Mouse (Mus musculus) cerebellum, adult 2 months (tissue): Measurements from ENCODE around the gene Ranbp1. TPM values are rescaled to one million over a fixed set of nuclear protein-coding genes. Genes with fewer than 3 reads are reported as not detected.

Source experiments
- DNase-seq, 2 experiments: peaks; one replicate each; pipeline ENCODE4 v3.0.0; 2021
- H3K27ac ChIP-seq: fragments of 200-500 bp; 2 replicates; pipeline ENCODE4 v1.5.1; 2012; ENCODE audit warnings: low read length, control low read depth, inconsistent platforms; ENCODE audit not compliant: insufficient read depth
- H3K27me3 ChIP-seq: fragments of 200-500 bp; 2 replicates; pipeline ENCODE4 v1.6.1; 2012; ENCODE audit warnings: inconsistent platforms, mild to moderate bottlenecking, low read length, moderate library complexity; ENCODE audit not compliant: control insufficient read depth, insufficient read depth
- H3K4me1 ChIP-seq: fragments of 200-500 bp; 2 replicates; pipeline ENCODE4 v1.6.1; 2011; ENCODE audit warnings: low read length; ENCODE audit not compliant: control insufficient read depth, insufficient read depth
- H3K4me3 ChIP-seq: fragments of 200-500 bp; replicated peaks from 2 replicates; pipeline ENCODE3; 2011; ENCODE audit warnings: mild to moderate bottlenecking, low read depth, low read length, control low read depth; ENCODE audit not compliant: insufficient read depth
- CTCF ChIP-seq: fragments of 200-500 bp; IDR thresholded peaks from 2 replicates; pipeline ENCODE4 v1.5.1; 2011; ENCODE audit warnings: low read depth, mild to moderate bottlenecking, control low read depth, low read length, moderate library complexity, borderline replicate concordance; ENCODE audit not compliant: insufficient read depth
- POLR2A ChIP-seq: fragments of 200-500 bp; IDR thresholded peaks from 2 replicates; pipeline ENCODE4 v1.6.1; 2011; ENCODE audit warnings: low read length, control low read depth, borderline replicate concordance; ENCODE audit not compliant: insufficient read depth
- WGBS: fragments of 180-500 bp; shearing (Covaris S2); methylation state at CpG from one replicate; pipeline ENCODE4 v1.1.7; 2018; 5-methylcytosine and 5-hydroxymethylcytosine counted together
- polyA plus RNA-seq: library from polyadenylated mRNA; depleted of rRNA; stranded (reverse); fragments of >200 nt; gene quantifications from 2 replicates; pipeline ENCODE4 v1.2.3, GENCODE M21; 2012

The Ranbp1 gene
- polyA plus RNA-seq, 1 experiment, result 104 TPM

GRCm38 (mm10) chr16:18220856-18221542 lies 27.5 kb downstream of the Ranbp1 start:
- DNase-seq, result no peak
- TF ChIP-seq CTCF, result no peak
- TF ChIP-seq POLR2A, result no peak
- WGBS, result 85% methylated on average over 6 of the region's 6 CpGs
- no peak overlapping the region for H3K4me3 ChIP-seq
- no peak overlapping the region for H3K27ac ChIP-seq
- no peaks in the 10 kb centered on the region for H3K4me1 ChIP-seq
- H3K27me3 ChIP-seq, result no peaks in the 10 kb centered on the region

GRCm38 (mm10) chr16:18220001-18220400 lies 28.5 kb downstream of the Ranbp1 start:
- 39% methylated on average over 8 of the region's 8 CpGs for WGBS
- H3K27me3 ChIP-seq, result no peaks in the 10 kb centered on the region
- no peak for TF ChIP-seq POLR2A
- TF ChIP-seq CTCF, result no peak
- DNase-seq, result peak in 1 of 2 experiments; percentile 27
- no peaks in the 10 kb centered on the region for H3K4me1 ChIP-seq
- H3K4me3 ChIP-seq, result no peak overlapping the region
- no peak overlapping the region for H3K27ac ChIP-seq

DNA sequence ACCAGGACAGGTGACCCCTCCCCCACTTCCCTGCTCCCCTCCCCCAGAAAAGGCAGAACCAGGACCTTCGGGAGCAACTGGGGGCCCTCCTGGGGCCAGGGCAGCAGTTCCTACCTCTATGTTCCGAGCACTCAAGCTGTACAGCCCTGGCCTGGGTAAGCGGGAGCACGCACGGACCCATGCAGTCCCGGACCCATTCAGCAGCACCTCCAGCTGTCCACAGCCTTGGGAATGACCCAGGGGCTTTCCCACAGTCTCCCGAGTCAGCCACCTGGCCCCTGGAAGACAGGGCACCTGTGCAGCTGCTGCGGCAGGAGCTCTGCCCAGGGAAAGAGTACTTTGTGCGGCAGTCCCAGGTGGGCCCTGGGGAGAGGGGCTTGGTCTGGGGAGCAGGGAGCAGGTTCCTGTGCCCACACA lies 29.9 kb downstream of the Ranbp1 start:
- Histone ChIP-seq H3K4me1 (0 out of 2 replicates have a peak, but pooled peaks cover 8% of the 10 kb centered on the region), H3K27me3 (no peaks in the 10 kb centered on the region), H3K27ac (no peak overlapping the region), H3K4me3 (no peak overlapping the region)
- DNase-seq, result no peak
- WGBS, result 72% methylated on average over 9 of the region's 9 CpGs
- no peak for TF ChIP-seq POLR2A
- TF ChIP-seq CTCF, result no peak

DNA sequence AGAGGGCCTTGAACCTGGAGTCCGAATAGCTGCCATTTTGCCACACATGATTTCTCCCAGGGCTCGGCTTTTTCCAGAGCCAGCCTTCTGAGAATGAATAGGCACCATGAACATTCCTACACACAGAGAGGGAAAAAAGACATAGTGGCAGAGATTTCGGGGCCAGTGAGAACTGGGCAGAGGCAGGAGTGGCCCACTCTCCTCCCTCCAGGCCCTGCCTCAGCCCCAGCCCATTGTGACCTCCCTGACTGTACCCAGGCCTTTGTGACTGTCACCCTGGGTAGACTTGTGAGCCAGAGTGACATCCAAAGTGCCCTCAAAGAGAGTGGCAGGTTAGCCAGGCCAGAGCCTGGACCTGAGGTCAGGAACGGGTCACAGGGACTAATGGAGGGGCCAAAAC lies 31.0 kb downstream of the Ranbp1 start, which contains the start of gene Ccdc188:
Gene Ccdc188 (plus strand): TSS at position 301 of the 400 bp plus-strand sequence.
- 90% methylated on average over 4 of the region's 4 CpGs for WGBS
- TF ChIP-seq CTCF, result no peak
- no peak for TF ChIP-seq POLR2A
- Histone ChIP-seq H3K27me3 (no peaks in the 10 kb centered on the region), H3K4me3 (no peak within 1 kb of the TSS), H3K4me1 (0 out of 2 replicates have a peak, but pooled peaks cover 9% of the 10 kb centered on the region), H3K27ac (no peak within 1 kb of the TSS)
- no peak for DNase-seq

GRCm38 (mm10) chr16:18214858-18215257 lies 33.7 kb downstream of the Ranbp1 start:
- WGBS, result 25% methylated on average over 7 of the region's 7 CpGs

GRCm38 (mm10) chr16:18213689-18214088 lies 34.8 kb downstream of the Ranbp1 start:
- H3K27ac ChIP-seq, result no peak overlapping the region
- no peak for TF ChIP-seq POLR2A
- no peak for TF ChIP-seq CTCF
- DNase-seq, result no peak
- H3K4me3 ChIP-seq, result no peak overlapping the region
- WGBS, result 42% methylated on average over 6 of the region's 6 CpGs
- H3K4me1 ChIP-seq, result peaks cover 18% of the 10 kb centered on the region; the same call in 1 of the 2 replicates
- no peaks in the 10 kb centered on the region for H3K27me3 ChIP-seq

More at GRCm38 (mm10) chr16:18214858-18215257, 33.7 kb downstream of the Ranbp1 start:
- no peak overlapping the region for H3K4me3 ChIP-seq
- no peak overlapping the region for H3K27ac ChIP-seq
- H3K27me3 ChIP-seq, result no peaks in the 10 kb centered on the region
- H3K4me1 ChIP-seq, result peaks cover 18% of the 10 kb centered on the region; the same call in 1 of the 2 replicates
- no peak for DNase-seq
- no peak for TF ChIP-seq CTCF

DNA sequence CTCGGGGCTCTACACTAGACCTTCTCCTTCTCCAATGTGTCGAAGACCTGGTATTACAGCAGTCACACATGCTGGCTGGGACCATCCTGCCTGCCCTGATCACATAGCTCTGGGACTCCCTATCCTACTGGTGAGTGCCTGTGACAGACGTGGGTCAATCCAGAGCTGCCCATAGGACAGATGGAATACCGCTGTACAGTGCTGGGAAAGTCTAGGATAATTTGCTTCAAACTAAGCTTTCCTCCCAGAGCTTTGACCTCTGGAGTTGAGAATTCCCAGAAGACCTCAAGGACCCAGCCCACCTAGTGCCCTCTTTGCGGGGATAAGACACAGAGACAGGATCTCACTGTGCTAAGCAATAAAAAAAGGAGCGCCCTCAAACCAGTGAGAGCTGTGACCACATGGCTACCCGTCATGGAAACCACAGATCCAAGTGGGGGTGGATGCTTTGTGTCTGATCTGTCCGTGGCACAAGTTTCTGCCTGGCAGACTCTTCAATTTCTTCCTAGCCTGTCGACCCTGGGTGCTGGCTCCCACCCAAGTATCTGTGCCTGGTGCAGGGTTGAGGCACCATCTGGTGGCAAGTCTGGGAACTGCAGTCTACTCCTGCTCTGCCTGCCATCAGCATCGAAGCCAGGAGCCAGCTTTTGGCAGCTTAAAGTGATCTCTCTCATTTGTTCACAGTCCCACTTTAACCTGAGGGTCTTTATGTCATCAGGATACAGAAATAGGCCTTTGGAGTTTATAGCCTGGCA lies 36.9 kb downstream of the Ranbp1 start:
- WGBS, result 27% methylated on average over 10 of the region's 10 CpGs
- Histone ChIP-seq H3K4me3 (no peak overlapping the region), H3K27me3 (no peaks in the 10 kb centered on the region), H3K4me1 (peaks cover 20% of the 10 kb centered on the region; the same call in 1 of the 2 replicates), H3K27ac (no peak overlapping the region)
- peak; percentile 84 to 93 for DNase-seq
- TF ChIP-seq POLR2A (no peak), CTCF (peak; percentile 100)
